Mouse (Mus musculus): ENCODE data around the gene Scn10a.

DNA sequence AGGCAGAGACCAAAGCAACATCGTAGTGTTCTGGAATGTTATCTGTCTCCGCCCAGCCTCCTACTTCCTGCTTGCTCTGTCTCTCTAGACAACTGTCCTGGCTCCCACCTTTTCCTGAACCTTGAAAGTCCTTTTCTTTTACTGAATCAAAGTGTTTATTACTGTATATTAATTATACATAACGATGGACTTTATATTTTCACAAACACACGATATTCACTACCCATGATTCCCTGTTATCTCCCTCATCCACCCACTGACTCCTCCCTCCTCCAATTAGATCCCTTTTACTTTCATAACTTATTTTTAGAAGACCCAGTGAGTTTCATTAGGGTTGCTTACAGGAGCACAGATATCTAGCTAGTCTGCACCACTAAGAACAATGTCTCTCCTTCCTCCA is 95.0 kb downstream of the Scn10a start:
- TF ChIP-seq CTCF (IDR thresholded peaks at IDR 0.05; ENCODE audit: low read depth, low read length) (no peak), TAL1 (conservative IDR thresholded peaks at IDR 0.05; ENCODE audit: low read depth, low read length) (no peak), GATA1 (IDR thresholded peaks at IDR 0.05; ENCODE audit: borderline replicate concordance, low read length) (no peak), POLR2AphosphoS5 (IDR thresholded peaks at IDR 0.05; ENCODE audit: insufficient replicate concordance, low read depth, low read length) (no peak), GATA2 (IDR thresholded peaks at IDR 0.05; ENCODE audit: borderline replicate concordance, low read depth, low read length) (no peak)
